Mouse (Mus musculus): ENCODE measurements around the gene Ocln. TPM values are rescaled to one million over a fixed set of nuclear protein-coding genes. Genes with fewer than 3 reads are reported as not detected.

The Ocln gene
- polyA plus RNA-seq, 1 experiment, result 0.05 TPM

- TF ChIP-seq POLR2A (IDR thresholded peaks at IDR 0.05; ENCODE audit: insufficient read length, low read depth), result no peak
- no peak for TF ChIP-seq TCF3 (IDR thresholded peaks at IDR 0.05; ENCODE audit: insufficient read length, low read depth)
- no peak for TF ChIP-seq MYOG (IDR thresholded peaks at IDR 0.05; ENCODE audit: control insufficient read depth in 1 of 3, insufficient read depth in 1 of 3, insufficient read length in 2 of 3, low read depth in 2 of 3)
- TF ChIP-seq CEBPB (IDR thresholded peaks at IDR 0.05; ENCODE audit: insufficient read depth, poor library complexity, severe bottlenecking), result no peak
- H3K79me2 ChIP-seq (ENCODE audit: control insufficient read depth, insufficient read depth), result no peaks in the 10 kb centered on the region
- H3K36me3 ChIP-seq (ENCODE audit: control insufficient read depth, insufficient read depth), result no peaks in the 10 kb centered on the region
- no peaks in the 10 kb centered on the region for H3K27me3 ChIP-seq (ENCODE audit: control insufficient read depth, insufficient read depth, insufficient read length)
- no peak overlapping the region for H3ac ChIP-seq (ENCODE audit: control insufficient read depth, insufficient read length)
- no peak overlapping the region for H3K4me3 ChIP-seq
- no peak overlapping the region for H3K4me2 ChIP-seq (ENCODE audit: low read depth)
Measured at GRCm38 (mm10) chr13:100594838-100595551, 42.5 kb upstream of the Ocln start.

DNA sequence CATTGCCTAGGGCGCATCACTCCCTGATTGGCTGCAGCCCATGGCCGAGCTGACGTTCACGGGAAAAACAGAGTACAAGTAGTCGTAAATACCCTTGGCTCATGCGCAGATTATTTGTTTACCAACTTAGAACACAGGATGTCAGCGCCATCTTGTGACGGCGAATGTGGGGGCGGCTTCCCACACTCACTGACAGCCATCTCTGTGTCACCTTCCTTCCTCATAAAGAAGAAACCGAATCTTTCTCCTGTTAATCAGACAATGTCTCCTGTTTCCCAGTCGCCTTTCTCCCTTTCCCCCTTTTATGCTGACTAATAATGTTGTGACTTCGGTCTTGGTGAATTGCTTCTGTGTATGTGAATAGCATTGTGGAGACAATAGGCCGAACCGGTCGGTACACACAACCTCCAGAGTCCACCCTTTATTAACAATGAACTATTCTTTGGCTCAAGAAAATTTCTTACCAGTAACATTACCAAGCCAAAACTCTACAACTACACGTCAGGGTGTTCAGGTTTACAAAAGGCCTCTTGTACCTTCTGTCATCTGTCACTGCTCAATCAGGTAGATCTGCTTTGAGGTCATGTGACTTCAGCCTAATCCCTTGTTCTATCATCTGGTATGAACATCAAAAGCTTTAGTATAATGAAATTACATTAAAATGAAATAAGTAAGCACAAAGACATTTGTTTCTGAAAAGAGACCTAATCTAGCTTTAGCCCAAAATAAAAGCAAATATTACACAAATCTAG, 41.7 kb upstream of the Ocln start:
- no peak overlapping the region for H3K4me3 ChIP-seq
- no peak for TF ChIP-seq TCF12 (IDR thresholded peaks at IDR 0.05; ENCODE audit: insufficient read depth, poor library complexity, severe bottlenecking)
- TF ChIP-seq POLR2AphosphoS2 (IDR thresholded peaks at IDR 0.05; ENCODE audit: insufficient read length, low read depth), result no peak
- TF ChIP-seq MAX (IDR thresholded peaks at IDR 0.05; ENCODE audit: low read depth), result no peak
- no peak for TF ChIP-seq MYOG (IDR thresholded peaks at IDR 0.05; ENCODE audit: control insufficient read depth in 1 of 3, insufficient read depth in 1 of 3, insufficient read length in 2 of 3, low read depth in 2 of 3)
- no peak for TF ChIP-seq USF1 (IDR thresholded peaks at IDR 0.05; ENCODE audit: low read depth)
- no peak for TF ChIP-seq MYOD1 (IDR thresholded peaks at IDR 0.05; ENCODE audit: control insufficient read depth in 1 of 3, insufficient read length in 2 of 3, low read depth in 2 of 3)
- TF ChIP-seq CEBPB (IDR thresholded peaks at IDR 0.05; ENCODE audit: insufficient read depth, poor library complexity, severe bottlenecking), result no peak
- no peak for TF ChIP-seq REST (IDR thresholded peaks at IDR 0.05; ENCODE audit: insufficient read depth, insufficient read length)
- no peak for TF ChIP-seq E2F4 (IDR thresholded peaks at IDR 0.05; ENCODE audit: insufficient read depth)
- no peak for TF ChIP-seq POLR2A (IDR thresholded peaks at IDR 0.05; ENCODE audit: insufficient read length, low read depth)
- TF ChIP-seq SRF (IDR thresholded peaks at IDR 0.05; ENCODE audit: control insufficient read depth, insufficient read length, low read depth), result no peak
- no peak for TF ChIP-seq TCF3 (IDR thresholded peaks at IDR 0.05; ENCODE audit: insufficient read length, low read depth)
- no peaks in the 10 kb centered on the region for H3K79me2 ChIP-seq (ENCODE audit: control insufficient read depth, insufficient read depth)
- H3K27me3 ChIP-seq (ENCODE audit: control insufficient read depth, insufficient read depth, insufficient read length), result no peaks in the 10 kb centered on the region
- no peak overlapping the region for H3ac ChIP-seq (ENCODE audit: control insufficient read depth, insufficient read length)
- no peak overlapping the region for H3K4me2 ChIP-seq (ENCODE audit: low read depth)
- H3K36me3 ChIP-seq (ENCODE audit: control insufficient read depth, insufficient read depth), result no peaks in the 10 kb centered on the region

GRCm38 (mm10) chr13:100588646-100589045, 36.1 kb upstream of the Ocln start:
- H3K4me2 ChIP-seq (ENCODE audit: low read depth), result no peak overlapping the region
- no peak overlapping the region for H3ac ChIP-seq (ENCODE audit: control insufficient read depth, insufficient read length)
- TF ChIP-seq POLR2AphosphoS2 (IDR thresholded peaks at IDR 0.05; ENCODE audit: insufficient read length, low read depth), result no peak
- no peak for TF ChIP-seq POLR2A (IDR thresholded peaks at IDR 0.05; ENCODE audit: insufficient read length, low read depth)
- no peak for TF ChIP-seq USF1 (IDR thresholded peaks at IDR 0.05; ENCODE audit: low read depth)
- no peak for TF ChIP-seq TCF12 (IDR thresholded peaks at IDR 0.05; ENCODE audit: insufficient read depth, poor library complexity, severe bottlenecking)
- no peak for TF ChIP-seq REST (IDR thresholded peaks at IDR 0.05; ENCODE audit: insufficient read depth, insufficient read length)
- no peak for TF ChIP-seq SRF (IDR thresholded peaks at IDR 0.05; ENCODE audit: control insufficient read depth, insufficient read length, low read depth)
- no peak for TF ChIP-seq MYOG (IDR thresholded peaks at IDR 0.05; ENCODE audit: control insufficient read depth in 1 of 3, insufficient read depth in 1 of 3, insufficient read length in 2 of 3, low read depth in 2 of 3)
- TF ChIP-seq MAX (IDR thresholded peaks at IDR 0.05; ENCODE audit: low read depth), result no peak
- no peak for TF ChIP-seq TCF3 (IDR thresholded peaks at IDR 0.05; ENCODE audit: insufficient read length, low read depth)
- TF ChIP-seq CEBPB (IDR thresholded peaks at IDR 0.05; ENCODE audit: insufficient read depth, poor library complexity, severe bottlenecking), result no peak
- no peak for TF ChIP-seq MYOD1 (IDR thresholded peaks at IDR 0.05; ENCODE audit: control insufficient read depth in 1 of 3, insufficient read length in 2 of 3, low read depth in 2 of 3)
- TF ChIP-seq E2F4 (IDR thresholded peaks at IDR 0.05; ENCODE audit: insufficient read depth), result no peak
- no peaks in the 10 kb centered on the region for H3K79me2 ChIP-seq (ENCODE audit: control insufficient read depth, insufficient read depth)
- H3K4me3 ChIP-seq, result no peak overlapping the region
- H3K27me3 ChIP-seq (ENCODE audit: control insufficient read depth, insufficient read depth, insufficient read length), result no peaks in the 10 kb centered on the region
- no peaks in the 10 kb centered on the region for H3K36me3 ChIP-seq (ENCODE audit: control insufficient read depth, insufficient read depth)

DNA sequence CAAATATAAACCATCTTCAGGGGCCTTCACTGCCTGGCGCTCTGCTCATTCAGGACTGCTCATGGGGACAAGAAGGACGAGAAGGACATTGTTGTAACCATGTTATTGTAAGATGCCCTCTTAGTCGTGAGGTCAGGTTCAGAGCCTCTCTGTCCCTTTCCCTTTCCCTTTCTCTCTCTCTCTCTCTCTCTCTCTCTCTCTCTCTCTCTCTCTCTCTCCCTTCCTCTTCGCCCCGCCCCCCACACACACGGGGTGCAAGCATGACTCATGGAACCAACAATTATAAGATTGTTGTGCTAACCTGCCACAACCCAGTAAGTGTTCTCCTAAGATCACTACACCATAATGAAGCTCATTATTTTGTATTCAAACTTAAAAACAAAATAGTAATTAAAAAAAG, 29.6 kb upstream of the Ocln start:
- Histone ChIP-seq H3K4me2 (ENCODE audit: low read depth) (peak overlapping the region; percentile 65), H3ac (ENCODE audit: control insufficient read depth, insufficient read length) (no peak overlapping the region), H3K79me2 (ENCODE audit: control insufficient read depth, insufficient read depth) (no peaks in the 10 kb centered on the region), H3K4me3 (no peak overlapping the region), H3K36me3 (ENCODE audit: control insufficient read depth, insufficient read depth) (no peaks in the 10 kb centered on the region), H3K27me3 (ENCODE audit: control insufficient read depth, insufficient read depth, insufficient read length) (no peaks in the 10 kb centered on the region)
- no peak for TF ChIP-seq REST (IDR thresholded peaks at IDR 0.05; ENCODE audit: insufficient read depth, insufficient read length)
- TF ChIP-seq SRF (IDR thresholded peaks at IDR 0.05; ENCODE audit: control insufficient read depth, insufficient read length, low read depth), result no peak
- TF ChIP-seq CEBPB (IDR thresholded peaks at IDR 0.05; ENCODE audit: insufficient read depth, poor library complexity, severe bottlenecking), result no peak
- TF ChIP-seq TCF12 (IDR thresholded peaks at IDR 0.05; ENCODE audit: insufficient read depth, poor library complexity, severe bottlenecking), result no peak
- TF ChIP-seq POLR2A (IDR thresholded peaks at IDR 0.05; ENCODE audit: insufficient read length, low read depth), result no peak
- TF ChIP-seq TCF3 (IDR thresholded peaks at IDR 0.05; ENCODE audit: insufficient read length, low read depth), result no peak
- TF ChIP-seq MAX (IDR thresholded peaks at IDR 0.05; ENCODE audit: low read depth), result no peak
- TF ChIP-seq POLR2AphosphoS2 (IDR thresholded peaks at IDR 0.05; ENCODE audit: insufficient read length, low read depth), result no peak
- TF ChIP-seq USF1 (IDR thresholded peaks at IDR 0.05; ENCODE audit: low read depth), result no peak
- TF ChIP-seq E2F4 (IDR thresholded peaks at IDR 0.05; ENCODE audit: insufficient read depth), result no peak
- TF ChIP-seq MYOG (IDR thresholded peaks at IDR 0.05; ENCODE audit: control insufficient read depth in 1 of 3, insufficient read depth in 1 of 3, insufficient read length in 2 of 3, low read depth in 2 of 3), result no peak

Measured in myocyte (in vitro differentiated cells).